Mouse (Mus musculus) erythroblast, adult 5-6 weeks (primary cell): Measurements from ENCODE around the gene Clgn. TPM values are rescaled to one million over a fixed set of nuclear protein-coding genes. Genes with fewer than 3 reads are reported as not detected.

ENCODE experiments used
- total RNA-seq, 2 experiments: library from RNA; stranded (forward) in 1 of 2; stranded (reverse) in 1 of 2; fragments of 150-400 nt in 1 of 2; fragments of 200-764, 138-1000 nt in 1 of 2; gene quantifications; 2 replicates each; pipeline versions ENCODE4 v1.2.3 to v1.2.4; 2015 to 2017; ENCODE audit warnings: low replicate concordance in 2 of 2

The Clgn gene
- total RNA-seq, 2 experiments from 2014 or later, result 0.77 to 4.3 TPM

Other genes with a start within 250 kb of the Clgn start
- gene Tbc1d9, start 224.5 kb upstream of the Clgn start, total RNA-seq (2015; ENCODE audit: low replicate concordance), result 2.5 and 2.7 TPM in 2 replicates
- gene Tbc1d9, start 224.5 kb upstream of the Clgn start, total RNA-seq (2017; ENCODE audit: low replicate concordance), result 2.0 and 2.6 TPM in 2 replicates
- gene Gm10645, start 223.7 kb upstream of the Clgn start, total RNA-seq (2015; ENCODE audit: low replicate concordance), result not detected in 2 replicates
- not detected in 2 replicates for gene Gm10645, start 223.7 kb upstream of the Clgn start, total RNA-seq (2017; ENCODE audit: low replicate concordance)
- gene Ucp1, start 99.5 kb upstream of the Clgn start, total RNA-seq (2015; ENCODE audit: low replicate concordance), result not detected in 2 replicates
- gene Ucp1, start 99.5 kb upstream of the Clgn start, total RNA-seq (2017; ENCODE audit: low replicate concordance), result not detected in 2 replicates
- 5.8 and 6.9 TPM in 2 replicates for gene Elmod2, start 57.4 kb upstream of the Clgn start, total RNA-seq (2015; ENCODE audit: low replicate concordance)
- 8.8 and 12.5 TPM in 2 replicates for gene Elmod2, start 57.4 kb upstream of the Clgn start, total RNA-seq (2017; ENCODE audit: low replicate concordance)
- not detected in 2 replicates for gene Mgat4d, start 41.4 kb upstream of the Clgn start, total RNA-seq (2015; ENCODE audit: low replicate concordance)
- not detected in 2 replicates for gene Mgat4d, start 41.4 kb upstream of the Clgn start, total RNA-seq (2017; ENCODE audit: low replicate concordance)
- 40.9 and 47.0 TPM in 2 replicates for gene Scoc, start 68.5 kb downstream of the Clgn start, total RNA-seq (2015; ENCODE audit: low replicate concordance)
- 52.7 and 55.6 TPM in 2 replicates for gene Scoc, start 68.5 kb downstream of the Clgn start, total RNA-seq (2017; ENCODE audit: low replicate concordance)
- not detected in 2 replicates for gene Olfr370, start 145.9 kb downstream of the Clgn start, total RNA-seq (2015; ENCODE audit: low replicate concordance)
- not detected in 2 replicates for gene Olfr370, start 145.9 kb downstream of the Clgn start, total RNA-seq (2017; ENCODE audit: low replicate concordance)
- gene Ndufb7, start 176.8 kb downstream of the Clgn start, total RNA-seq (2015; ENCODE audit: low replicate concordance), result 49.8 and 57.9 TPM in 2 replicates
- 59.0 and 89.2 TPM in 2 replicates for gene Ndufb7, start 176.8 kb downstream of the Clgn start, total RNA-seq (2017; ENCODE audit: low replicate concordance)
- 130 and 150 TPM in 2 replicates for gene Tecr, start 218.1 kb downstream of the Clgn start, total RNA-seq (2015; ENCODE audit: low replicate concordance)
- gene Tecr, start 218.1 kb downstream of the Clgn start, total RNA-seq (2017; ENCODE audit: low replicate concordance), result 47.5 and 77.4 TPM in 2 replicates
- gene Dnajb1, start 218.3 kb downstream of the Clgn start, total RNA-seq (2015; ENCODE audit: low replicate concordance), result 12.9 and 25.7 TPM in 2 replicates
- 15.6 and 19.5 TPM in 2 replicates for gene Dnajb1, start 218.3 kb downstream of the Clgn start, total RNA-seq (2017; ENCODE audit: low replicate concordance)